Mouse (Mus musculus): ENCODE measurements around the gene Tnni3k. TPM values are rescaled to one million over a fixed set of nuclear protein-coding genes. Genes with fewer than 3 reads are reported as not detected.

Gene Tnni3k
- total and polyA plus RNA-seq, 3 experiments: 0.07 TPM; not detected in 2

- Histone ChIP-seq H3K79me2 (replicated peaks; ENCODE audit: control insufficient read depth, extremely low read depth, insufficient read depth, poor library complexity, severe bottlenecking) (no peaks in the 10 kb centered on the region), H3K9me3 (replicated peaks; ENCODE audit: low read length) (no peaks in the 10 kb centered on the region), H3K4me2 (ENCODE audit: insufficient read depth, low read depth, poor library complexity, severe bottlenecking) (no peak overlapping the region), H3K4me1 (ENCODE audit: control insufficient read depth in 1 of 2, insufficient read depth in 2 of 2) (peaks cover 0 to 6% of the 10 kb centered on the region in 2 experiments; a peak in 1 of 4 replicates), H3K27ac (ENCODE audit: insufficient read depth, low read depth) (no peak overlapping the region), H3K9ac (ENCODE audit: insufficient read depth, low read depth) (no peak overlapping the region), H3K36me3 (replicated peaks in 1 of 2; ENCODE audit: control insufficient read depth in 1 of 2, insufficient read depth in 1 of 2, low read length in 1 of 2) (no peaks in the 10 kb centered on the region), H3K27me3 (replicated peaks) (no peaks in the 10 kb centered on the region), H3K4me3 (replicated peaks in 1 of 3; ENCODE audit: low read depth in 2 of 3, low read length in 2 of 3, poor library complexity in 1 of 3) (no peak overlapping the region)
- no peak for DNase-seq (ENCODE audit: extremely low read depth)
- dilution Hi-C loops (cut with MboI; ENCODE audit: extremely low pct_ligation_motif_present, extremely low pct_unique_long_range_greater_than_20kb, low sequenced_read_pairs) (no loop called here), in situ Hi-C loops (cut with MboI; ENCODE audit: low pct_ligation_motif_present, low pct_unique_long_range_greater_than_20kb, low sequenced_read_pairs) (no loop called here)
- TF ChIP-seq ZKSCAN1 (IDR thresholded peaks at IDR 0.05; ENCODE audit: borderline replicate concordance, low read depth, low read length) (no peak), CHD2 (IDR thresholded peaks at IDR 0.05; ENCODE audit: low read length) (no peak), EP300 (IDR thresholded peaks at IDR 0.05; ENCODE audit: low read length) (no peak), MAX (IDR thresholded peaks at IDR 0.05; ENCODE audit: low read length) (no peak), GABPA (IDR thresholded peaks at IDR 0.05; ENCODE audit: insufficient replicate concordance, low read depth, low read length) (no peak), IRF4 (IDR thresholded peaks at IDR 0.05; ENCODE audit: low read depth, low read length) (no peak), MYC (IDR thresholded peaks at IDR 0.05; ENCODE audit: low read depth, low read length) (no peak), BHLHE40 (IDR thresholded peaks at IDR 0.05; ENCODE audit: low read depth, low read length) (no peak)
Observed at GRCm38 (mm10) chr3:154811833-154812232, 243.4 kb downstream of the Tnni3k start.

DNA sequence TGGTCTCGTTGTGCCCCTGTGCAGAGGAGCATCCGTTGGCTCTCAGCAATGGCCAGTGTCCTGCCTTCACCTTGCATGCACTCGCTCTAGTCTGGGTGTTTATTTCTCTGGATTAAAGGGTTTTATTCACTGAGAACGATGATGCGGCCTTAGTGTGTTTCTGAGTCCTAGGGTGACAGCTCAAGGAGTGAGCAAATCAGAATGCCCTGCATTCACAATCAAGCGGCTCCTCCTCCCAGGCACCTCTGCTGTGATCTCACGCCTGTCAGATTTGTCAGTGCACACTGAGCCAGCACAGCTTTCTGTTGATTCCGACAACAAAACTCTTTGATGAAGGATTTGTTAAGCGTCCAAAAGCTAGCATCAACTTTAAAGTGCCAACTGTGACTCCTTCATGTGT is 243.9 kb downstream of the Tnni3k start:
- Histone ChIP-seq H3K4me3 (replicated peaks in 1 of 3; ENCODE audit: low read depth in 2 of 3, low read length in 2 of 3, poor library complexity in 1 of 3) (no peak overlapping the region), H3K9ac (ENCODE audit: insufficient read depth, low read depth) (no peak overlapping the region), H3K27me3 (replicated peaks) (no peaks in the 10 kb centered on the region), H3K4me2 (ENCODE audit: insufficient read depth, low read depth, poor library complexity, severe bottlenecking) (no peak overlapping the region), H3K79me2 (replicated peaks; ENCODE audit: control insufficient read depth, extremely low read depth, insufficient read depth, poor library complexity, severe bottlenecking) (no peaks in the 10 kb centered on the region), H3K36me3 (replicated peaks in 1 of 2; ENCODE audit: control insufficient read depth in 1 of 2, insufficient read depth in 1 of 2, low read length in 1 of 2) (no peaks in the 10 kb centered on the region), H3K4me1 (ENCODE audit: control insufficient read depth in 1 of 2, insufficient read depth in 2 of 2) (peaks cover 0 to 6% of the 10 kb centered on the region in 2 experiments; a peak in 1 of 4 replicates), H3K9me3 (replicated peaks; ENCODE audit: low read length) (no peaks in the 10 kb centered on the region), H3K27ac (ENCODE audit: insufficient read depth, low read depth) (no peak overlapping the region)
- TF ChIP-seq USF1 (IDR thresholded peaks at IDR 0.05; ENCODE audit: low read depth, low read length): no peak
- no peak for TF ChIP-seq E2F4 (IDR thresholded peaks at IDR 0.05; ENCODE audit: insufficient replicate concordance, low read depth, low read length)
- TF ChIP-seq MAFK (IDR thresholded peaks at IDR 0.05; ENCODE audit: insufficient replicate concordance, low read length): no peak
- in situ Hi-C loops (cut with MboI; ENCODE audit: low pct_ligation_motif_present, low pct_unique_long_range_greater_than_20kb, low sequenced_read_pairs): no loop called here
- no peak for DNase-seq (ENCODE audit: extremely low read depth)
- dilution Hi-C loops (cut with MboI; ENCODE audit: extremely low pct_ligation_motif_present, extremely low pct_unique_long_range_greater_than_20kb, low sequenced_read_pairs): no loop called here

DNA sequence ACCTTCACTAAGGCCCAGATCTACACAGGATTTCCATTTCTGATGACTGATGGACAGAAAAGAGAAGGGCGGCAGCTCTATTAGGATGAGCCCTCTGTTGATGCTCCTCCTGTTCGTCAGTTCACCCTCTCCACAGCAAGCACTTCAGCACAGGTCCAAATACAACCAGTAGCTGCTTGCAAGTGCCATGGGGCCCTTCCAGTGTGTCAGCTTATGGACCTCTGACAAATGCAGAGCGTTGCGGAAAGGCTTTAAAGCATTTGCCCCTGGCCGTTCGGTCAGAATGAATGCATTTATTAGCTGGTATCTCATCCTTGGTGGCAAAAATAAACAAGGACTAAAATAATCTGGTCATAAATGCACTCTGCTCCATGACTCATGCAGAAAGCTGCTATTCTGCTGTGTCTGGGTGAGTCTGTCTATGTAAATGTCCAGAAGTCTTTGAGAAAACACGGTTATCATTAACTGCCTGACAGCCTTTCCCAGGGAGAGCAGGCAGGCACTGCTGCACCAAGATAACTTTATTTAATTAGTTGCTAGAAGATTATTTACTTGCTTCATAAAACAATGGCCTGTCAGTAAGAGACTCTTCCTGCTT is 244.8 kb downstream of the Tnni3k start:
- dilution Hi-C loops (cut with MboI; ENCODE audit: extremely low pct_ligation_motif_present, extremely low pct_unique_long_range_greater_than_20kb, low sequenced_read_pairs): no loop called here
- DNase-seq (ENCODE audit: extremely low read depth): no peak
- no peak overlapping the region for H3K4me3 ChIP-seq (replicated peaks in 1 of 3; ENCODE audit: low read depth in 2 of 3, low read length in 2 of 3, poor library complexity in 1 of 3)

More for the DNA sequence above, 244.8 kb downstream of the Tnni3k start:
- TF ChIP-seq MEF2A (IDR thresholded peaks at IDR 0.05; ENCODE audit: borderline replicate concordance, low read depth, low read length) (no peak), CHD1 (IDR thresholded peaks at IDR 0.05; ENCODE audit: low read depth, low read length) (no peak), TBP (conservative IDR thresholded peaks at IDR 0.05; ENCODE audit: low read depth, low read length) (no peak), MXI1 (IDR thresholded peaks at IDR 0.05; ENCODE audit: low read depth, low read length) (no peak), POLR2AphosphoS2 (IDR thresholded peaks at IDR 0.05; ENCODE audit: low read depth, low read length) (no peak), SIN3A (IDR thresholded peaks at IDR 0.05; ENCODE audit: low read length) (no peak), ETS1 (conservative IDR thresholded peaks at IDR 0.05; ENCODE audit: low read depth, low read length) (no peak), ZMIZ1 (IDR thresholded peaks at IDR 0.05; ENCODE audit: low read depth, low read length) (no peak), USF1 (IDR thresholded peaks at IDR 0.05; ENCODE audit: low read depth, low read length) (no peak), RCOR1 (conservative IDR thresholded peaks at IDR 0.05; ENCODE audit: low read depth, low read length) (no peak), BHLHE40 (IDR thresholded peaks at IDR 0.05; ENCODE audit: low read depth, low read length) (no peak), KAT2A (IDR thresholded peaks at IDR 0.05; ENCODE audit: insufficient replicate concordance, low read length) (no peak), USF2 (conservative IDR thresholded peaks at IDR 0.05; ENCODE audit: low read depth, low read length) (no peak)
- in situ Hi-C loops (cut with MboI; ENCODE audit: low pct_ligation_motif_present, low pct_unique_long_range_greater_than_20kb, low sequenced_read_pairs): no loop called here
- Histone ChIP-seq H3K4me2 (ENCODE audit: insufficient read depth, low read depth, poor library complexity, severe bottlenecking) (no peak overlapping the region), H3K4me1 (ENCODE audit: control insufficient read depth in 1 of 2, insufficient read depth in 2 of 2) (peaks cover 0 to 6% of the 10 kb centered on the region in 2 experiments; a peak in 1 of 4 replicates), H3K9me3 (replicated peaks; ENCODE audit: low read length) (no peaks in the 10 kb centered on the region), H3K36me3 (replicated peaks in 1 of 2; ENCODE audit: control insufficient read depth in 1 of 2, insufficient read depth in 1 of 2, low read length in 1 of 2) (no peaks in the 10 kb centered on the region), H3K9ac (ENCODE audit: insufficient read depth, low read depth) (no peak overlapping the region), H3K27ac (ENCODE audit: insufficient read depth, low read depth) (no peak overlapping the region), H3K27me3 (replicated peaks) (no peaks in the 10 kb centered on the region), H3K79me2 (replicated peaks; ENCODE audit: control insufficient read depth, extremely low read depth, insufficient read depth, poor library complexity, severe bottlenecking) (no peaks in the 10 kb centered on the region)
